Mouse (Mus musculus): ENCODE measurements around the gene Stk39.

GRCm38 (mm10) chr2:68374202-68374601 is 97.9 kb downstream of the Stk39 start:
- TF ChIP-seq CTCF (IDR thresholded peaks at IDR 0.05; ENCODE audit: low read depth, low read length) (no peak), POLR2A (IDR thresholded peaks at IDR 0.05; ENCODE audit: extremely low read depth, insufficient read depth, low read length) (no peak)
